Mouse (Mus musculus) cerebellum, adult 2 months (tissue): Measurements from ENCODE around the gene Rpl23.

Experiments
- CTCF ChIP-seq: fragments of 200-500 bp; IDR thresholded peaks from 2 replicates; pipeline ENCODE4 v1.5.1; 2011; ENCODE audit warnings: low read depth, mild to moderate bottlenecking, control low read depth, low read length, moderate library complexity, borderline replicate concordance; ENCODE audit not compliant: insufficient read depth
- POLR2A ChIP-seq: fragments of 200-500 bp; IDR thresholded peaks from 2 replicates; pipeline ENCODE4 v1.6.1; 2011; ENCODE audit warnings: low read length, control low read depth, borderline replicate concordance; ENCODE audit not compliant: insufficient read depth

GRCm38 (mm10) chr11:97824895-97825294 is 42.7 kb upstream of the Rpl23 start:
- TF ChIP-seq POLR2A (no peak), CTCF (no peak)
